Mouse (Mus musculus) cerebral cortex, adult 2 months (tissue): ENCODE data around the gene Foxn3.

ENCODE experiments used
- WGBS: fragments of 180-500 bp; shearing (Covaris S2); methylation state at CpG from one replicate; pipeline ENCODE4 v1.1.7; 2018; 5-methylcytosine and 5-hydroxymethylcytosine counted together

Foxn3 gene

DNA sequence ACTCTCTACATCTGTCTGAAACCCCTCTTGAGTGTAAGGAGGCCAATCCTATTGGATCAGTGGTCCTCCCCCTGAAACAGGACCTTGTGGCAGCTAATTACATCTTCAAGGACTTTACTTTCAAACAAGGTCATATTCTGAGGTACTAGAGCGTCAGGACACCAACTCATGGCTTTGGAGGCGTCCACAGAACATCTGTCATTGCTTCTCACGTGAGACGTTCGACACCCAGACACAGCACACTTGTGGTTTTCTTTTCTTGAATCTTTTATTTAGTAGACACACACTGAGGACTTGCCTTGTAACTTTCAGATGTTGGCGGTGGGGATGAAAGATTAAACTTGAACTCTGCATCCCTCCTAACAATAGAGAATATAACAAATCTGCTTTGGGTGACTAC is 265.1 kb downstream of the Foxn3 start:
- 67% methylated on average over 6 of the region's 6 CpGs for WGBS

DNA sequence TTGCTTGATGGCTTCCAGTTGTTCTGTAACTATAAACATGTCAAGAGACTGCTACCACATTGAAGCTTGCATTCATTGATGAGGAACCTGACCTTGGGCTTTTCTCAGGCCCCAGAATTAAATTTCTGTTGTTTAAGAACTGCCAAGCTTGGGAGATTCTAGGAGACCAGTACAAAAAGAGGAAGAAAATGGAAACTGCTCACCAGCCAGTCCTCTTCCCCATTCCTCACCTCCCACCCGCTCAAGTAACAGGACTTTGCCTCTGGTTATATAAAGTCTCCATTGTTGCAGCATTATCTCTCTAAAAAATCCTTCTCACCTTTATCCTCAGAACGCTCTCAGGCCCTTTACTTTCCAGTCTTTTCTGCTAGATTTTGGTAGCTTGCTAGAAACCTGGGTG is 265.6 kb downstream of the Foxn3 start:
- WGBS = 83% methylated on average over 2 of the region's 2 CpGs

DNA sequence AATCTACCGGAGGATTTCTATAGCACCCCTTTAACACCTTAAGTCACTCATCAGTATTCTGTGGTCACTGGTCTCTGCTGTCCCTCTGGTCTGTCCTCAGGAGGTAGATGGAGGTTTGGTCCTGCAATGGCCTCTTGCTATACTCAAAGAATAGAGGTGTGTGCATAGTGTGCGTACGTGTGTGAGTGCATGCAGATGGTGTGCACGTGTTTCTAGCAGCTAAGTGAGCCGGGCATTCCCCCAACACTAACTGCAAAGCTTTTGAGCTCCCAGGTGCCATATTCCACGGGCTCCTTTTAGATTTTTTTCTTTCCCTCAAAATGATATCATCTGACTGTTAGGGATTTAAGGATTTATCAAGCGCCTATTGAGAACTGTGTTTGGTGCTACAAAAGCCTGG is 269.9 kb downstream of the Foxn3 start:
- WGBS = 61% methylated on average over 7 of the region's 7 CpGs

DNA sequence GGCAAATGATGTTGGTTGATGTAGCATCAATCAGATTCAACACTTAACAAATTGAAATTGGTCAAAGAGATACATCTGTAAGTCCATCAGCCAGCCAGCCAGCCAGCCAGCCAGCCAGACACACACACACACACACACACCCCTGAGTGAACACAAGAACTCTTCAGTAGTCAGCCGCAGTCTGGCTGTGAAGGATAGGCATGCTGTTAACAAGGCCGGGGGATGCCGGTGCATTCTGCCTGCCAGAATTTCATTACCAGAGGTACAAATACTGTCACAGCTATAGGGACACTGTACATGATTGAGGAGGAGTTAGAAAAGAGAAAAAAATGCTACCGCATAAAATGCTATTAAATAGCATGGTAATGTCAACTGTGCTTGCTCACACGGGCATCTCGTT is 271.2 kb downstream of the Foxn3 start:
- WGBS = 74% methylated on average over 6 of the region's 6 CpGs

- 76% methylated on average over 5 of the region's 5 CpGs for whole genome bisulfite sequencing
Observed at GRCm38 (mm10) chr12:99287081-99287480, 276.3 kb downstream of the Foxn3 start.

GRCm38 (mm10) chr12:99286662-99287061 is 276.7 kb downstream of the Foxn3 start:
- 72% methylated on average over 6 of the region's 6 CpGs for WGBS

DNA sequence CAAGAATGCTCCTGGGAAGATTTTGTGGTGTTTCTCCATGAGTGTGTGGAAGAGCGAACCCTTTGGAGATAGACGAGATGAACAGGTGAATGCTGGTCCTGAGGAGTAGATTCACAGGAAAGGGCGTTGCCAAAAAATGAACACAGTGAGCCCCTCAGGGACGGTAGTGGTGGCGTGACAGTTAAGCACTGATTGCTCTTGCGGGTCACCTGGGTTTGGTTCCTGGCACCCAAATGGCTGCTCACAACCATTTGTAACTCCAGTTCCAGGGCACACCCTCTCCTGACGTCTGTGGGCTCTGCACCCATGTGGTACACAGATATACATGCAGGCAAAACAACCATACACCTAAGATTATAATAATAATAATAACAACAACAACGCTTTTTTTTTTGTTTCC is 277.7 kb downstream of the Foxn3 start:
- WGBS = 74% methylated on average over 8 of the region's 8 CpGs

DNA sequence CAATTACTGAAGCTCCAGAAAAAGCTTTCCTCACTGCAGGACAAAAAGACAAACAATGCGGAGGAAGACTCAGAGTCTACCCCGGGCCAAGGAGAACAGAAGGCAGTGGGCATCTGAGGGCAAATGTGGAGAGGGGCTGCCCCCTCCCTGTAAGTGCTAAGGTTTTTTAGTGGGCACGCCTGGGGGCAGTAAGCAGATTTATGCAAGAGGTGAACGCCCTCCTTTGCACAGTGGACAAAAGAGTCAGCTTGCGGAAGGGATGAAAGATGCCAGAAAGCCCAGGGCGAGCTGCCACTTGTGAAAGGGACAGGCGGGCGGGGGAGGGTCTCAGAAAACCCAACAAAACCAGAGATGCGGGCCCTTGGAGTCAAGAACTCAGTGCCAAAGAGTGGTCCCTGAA is 278.2 kb downstream of the Foxn3 start:
- 35% methylated on average over 9 of the region's 9 CpGs for WGBS

DNA sequence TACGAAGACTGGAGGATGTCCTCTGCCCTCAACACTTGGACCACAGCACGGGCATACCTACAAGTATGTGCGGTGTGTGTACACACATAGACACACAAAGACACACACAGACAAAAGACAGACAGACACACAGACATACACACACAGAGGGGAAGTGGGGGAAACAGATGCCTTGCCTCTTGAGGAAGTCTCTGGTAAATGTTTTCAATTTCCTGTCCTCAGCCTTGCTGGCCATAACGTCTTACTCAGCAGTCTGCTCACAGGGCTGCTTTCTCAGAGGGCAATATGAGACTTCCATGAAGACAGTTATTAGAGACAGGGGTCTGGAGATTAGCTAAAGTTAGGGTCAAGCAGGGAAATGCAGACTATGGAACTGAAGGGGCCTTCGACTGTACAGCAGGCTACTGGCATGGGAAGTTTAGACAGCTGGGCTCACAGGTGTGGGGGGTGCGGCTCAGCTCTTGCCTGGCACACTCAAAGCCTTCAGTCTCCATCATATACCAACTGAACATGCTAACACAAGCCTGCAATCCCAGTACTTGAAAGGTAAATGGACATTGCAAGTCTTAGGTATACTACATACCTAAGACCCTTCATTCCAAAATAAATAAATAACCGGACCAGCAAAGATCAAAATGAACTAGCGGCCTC is 278.8 kb downstream of the Foxn3 start:
- WGBS = 73% methylated on average over 8 of the region's 8 CpGs

DNA sequence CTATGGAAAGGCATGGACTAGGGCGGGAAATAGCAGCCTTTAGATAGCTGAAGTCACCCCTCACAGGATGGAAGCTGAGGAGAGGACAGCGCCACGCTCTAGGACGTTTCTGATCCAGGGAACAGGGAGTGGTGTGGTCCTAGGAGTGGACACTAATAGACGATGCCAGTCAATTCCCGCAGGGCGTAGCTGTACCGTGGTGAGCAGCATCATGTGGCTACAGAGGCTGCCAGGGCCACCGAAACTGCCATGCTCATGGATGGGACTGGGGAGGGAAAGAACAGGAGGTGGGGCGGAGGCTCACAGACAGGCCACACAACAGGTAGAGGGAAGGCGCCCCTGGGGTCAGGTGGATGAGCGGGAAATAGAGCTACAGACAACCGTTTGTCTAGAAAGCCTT is 282.6 kb downstream of the Foxn3 start:
- WGBS = 89% methylated on average over 13 of the region's 13 CpGs

DNA sequence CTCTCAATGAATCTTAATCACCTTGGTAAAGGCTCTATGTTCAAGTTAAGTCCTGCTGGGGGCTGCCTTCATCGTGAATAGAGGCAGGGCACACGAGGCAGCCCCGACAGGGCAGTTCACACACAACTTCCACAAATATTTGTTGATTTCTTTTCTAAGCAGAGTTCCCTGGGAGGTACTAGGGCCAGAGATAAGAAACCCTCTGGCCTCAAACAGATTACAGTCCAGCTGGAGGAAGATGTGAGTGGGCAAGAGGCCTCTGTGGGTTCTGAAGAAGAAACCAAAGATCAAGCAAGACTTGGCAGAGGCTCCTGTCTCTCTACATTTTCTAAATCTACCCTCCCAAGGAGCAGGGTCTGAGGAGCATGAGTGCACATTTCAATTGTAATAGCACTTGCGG is 283.1 kb downstream of the Foxn3 start:
- WGBS = 84% methylated on average over 4 of the region's 4 CpGs

DNA sequence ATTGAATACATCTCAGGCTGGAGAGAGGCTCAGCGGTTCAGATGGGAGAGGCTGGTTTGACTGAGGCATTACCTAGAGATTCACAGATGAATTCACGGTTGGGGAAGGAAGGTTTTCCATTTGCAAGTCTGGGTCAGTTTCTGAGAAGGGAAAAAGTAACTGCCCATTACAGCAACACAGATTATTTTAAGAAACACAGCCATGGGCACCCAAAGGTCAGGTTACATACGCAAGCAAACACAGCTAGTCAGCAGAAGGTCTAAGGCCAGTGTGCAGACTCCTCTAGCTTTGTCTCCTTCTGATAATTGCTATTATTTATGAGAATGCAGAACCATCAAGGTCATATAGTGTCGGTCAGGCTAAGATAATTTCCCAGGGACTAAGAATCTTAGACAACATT is 284.0 kb downstream of the Foxn3 start:
- WGBS = 89% methylated on average over 4 of the region's 4 CpGs

GRCm38 (mm10) chr12:99274589-99274988 is 288.8 kb downstream of the Foxn3 start:
- WGBS = 87% methylated on average over 1 of the region's 1 CpGs

DNA sequence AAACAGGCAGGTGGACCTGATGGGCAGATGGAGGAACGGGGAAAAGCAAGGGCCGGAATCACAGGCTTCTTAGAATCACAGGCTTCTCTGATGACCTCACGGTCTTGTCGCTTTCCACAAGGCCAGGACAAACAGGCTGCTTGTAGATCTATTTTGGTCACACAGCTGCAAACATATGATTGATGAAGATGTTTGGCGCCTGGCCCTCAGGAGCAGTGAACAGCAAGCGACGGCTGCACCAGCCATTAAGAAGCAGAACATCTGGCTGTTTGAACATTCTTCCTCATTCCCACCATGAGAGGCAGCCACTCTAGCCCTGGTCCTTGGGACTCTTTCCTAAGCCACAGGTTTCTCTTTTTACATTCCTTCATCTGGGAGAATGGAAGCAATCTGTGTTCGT is 294.0 kb downstream of the Foxn3 start:
- WGBS = 80% methylated on average over 8 of the region's 8 CpGs

DNA sequence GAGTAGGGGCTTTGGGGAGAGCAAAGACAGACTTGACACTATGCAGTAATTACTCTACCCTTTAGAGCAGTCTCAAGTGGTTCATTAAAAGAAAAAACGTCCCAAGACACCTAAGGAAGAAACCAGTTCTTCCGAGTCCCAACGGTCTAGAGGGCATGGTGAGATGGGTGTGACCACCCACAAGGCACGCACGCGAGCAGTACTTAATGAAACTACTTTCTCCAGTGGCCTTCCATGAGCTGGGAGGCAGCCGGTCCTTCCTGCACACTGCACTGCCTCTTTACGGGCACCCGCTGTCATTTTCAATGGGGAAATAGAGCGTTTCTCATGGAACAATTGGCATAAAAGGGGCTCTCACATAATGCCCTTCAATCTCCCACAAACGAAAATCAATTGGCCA is 294.4 kb downstream of the Foxn3 start:
- WGBS = 73% methylated on average over 11 of the region's 11 CpGs

DNA sequence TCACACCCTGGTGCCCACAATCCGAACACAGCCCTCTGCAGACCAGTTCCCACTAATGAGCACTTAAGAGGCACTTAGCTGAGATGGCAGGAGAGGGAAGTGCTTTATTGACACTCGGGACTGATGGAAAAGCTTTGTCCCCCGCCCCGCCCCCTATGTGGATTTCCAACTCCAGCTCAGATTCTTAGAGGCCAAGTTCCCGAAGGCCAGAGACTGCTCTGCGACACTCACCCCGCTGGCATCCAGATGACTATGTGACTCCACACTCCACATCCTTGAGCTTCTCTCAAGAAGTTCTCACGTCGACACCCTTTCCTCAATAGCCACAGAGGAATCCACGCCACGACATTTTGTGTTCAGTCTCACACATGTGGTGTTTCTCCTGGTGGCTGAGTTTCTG is 295.6 kb downstream of the Foxn3 start:
- 76% methylated on average over 11 of the region's 11 CpGs for WGBS

GRCm38 (mm10) chr12:99266434-99266833 is 296.9 kb downstream of the Foxn3 start:
- 64% methylated on average over 7 of the region's 7 CpGs for WGBS

DNA sequence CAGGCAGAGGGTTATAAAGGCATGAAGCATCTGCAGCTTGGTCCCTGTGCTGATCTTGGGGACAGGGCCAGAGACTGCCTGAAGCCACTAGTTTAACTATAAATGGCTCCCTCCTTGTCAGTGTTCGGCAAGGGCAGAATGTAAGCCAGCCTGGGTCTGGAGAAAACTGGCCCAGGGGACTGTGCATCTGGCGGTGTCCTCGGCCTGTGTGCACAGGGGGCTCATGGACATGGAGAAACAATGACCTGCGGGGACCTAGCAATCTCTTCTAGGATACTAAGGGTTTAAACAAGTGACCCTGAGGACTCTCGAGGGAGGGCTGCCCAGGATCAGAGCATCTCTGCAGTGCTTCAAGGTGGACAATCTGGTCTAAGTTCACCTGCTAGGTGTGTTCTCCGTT is 297.6 kb downstream of the Foxn3 start:
- WGBS = 90% methylated on average over 6 of the region's 6 CpGs

DNA sequence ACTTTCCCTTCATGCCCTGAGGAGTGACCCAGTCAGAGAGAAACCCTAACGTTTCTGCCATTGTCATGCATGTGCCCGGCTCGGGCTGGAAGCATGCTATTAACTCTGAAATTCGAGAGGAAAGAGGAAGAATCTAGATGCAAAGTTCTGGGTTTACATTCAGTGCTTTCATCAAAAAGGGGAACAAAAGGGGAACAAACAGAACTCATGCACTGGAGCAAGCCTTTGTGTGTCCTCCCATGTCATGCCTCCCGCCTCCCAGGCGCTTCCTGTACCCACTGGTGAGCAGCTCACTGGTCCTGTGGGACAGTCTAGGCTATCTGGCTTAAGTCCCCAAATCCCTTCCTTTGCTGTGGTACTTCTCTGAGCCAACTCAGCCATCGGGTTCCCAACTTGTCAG is 299.0 kb downstream of the Foxn3 start:
- WGBS = 73% methylated on average over 7 of the region's 7 CpGs

GRCm38 (mm10) chr12:99263592-99264335 is 299.6 kb downstream of the Foxn3 start:
- WGBS = 79% methylated on average over 12 of the region's 12 CpGs

DNA sequence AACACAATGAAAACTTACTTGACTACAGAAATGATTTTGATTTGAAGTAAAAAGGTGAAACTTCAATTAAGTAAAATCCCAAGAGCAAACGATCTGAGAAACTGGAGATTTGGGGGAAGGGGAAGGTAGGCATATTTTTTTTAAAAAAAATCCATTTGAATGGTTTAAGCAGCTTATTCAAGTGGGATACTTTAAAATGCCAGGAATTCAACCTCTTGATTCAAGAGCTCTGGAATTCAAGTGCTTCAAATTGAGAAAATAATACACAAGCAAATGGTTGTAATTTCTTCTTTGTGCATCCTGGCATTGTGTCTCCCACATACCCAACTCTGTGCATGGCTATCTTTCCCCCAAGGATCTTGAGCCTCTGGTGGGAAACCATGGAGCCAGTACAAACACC is 300.5 kb downstream of the Foxn3 start:
- WGBS = 67% methylated on average over 1 of the region's 1 CpGs

DNA sequence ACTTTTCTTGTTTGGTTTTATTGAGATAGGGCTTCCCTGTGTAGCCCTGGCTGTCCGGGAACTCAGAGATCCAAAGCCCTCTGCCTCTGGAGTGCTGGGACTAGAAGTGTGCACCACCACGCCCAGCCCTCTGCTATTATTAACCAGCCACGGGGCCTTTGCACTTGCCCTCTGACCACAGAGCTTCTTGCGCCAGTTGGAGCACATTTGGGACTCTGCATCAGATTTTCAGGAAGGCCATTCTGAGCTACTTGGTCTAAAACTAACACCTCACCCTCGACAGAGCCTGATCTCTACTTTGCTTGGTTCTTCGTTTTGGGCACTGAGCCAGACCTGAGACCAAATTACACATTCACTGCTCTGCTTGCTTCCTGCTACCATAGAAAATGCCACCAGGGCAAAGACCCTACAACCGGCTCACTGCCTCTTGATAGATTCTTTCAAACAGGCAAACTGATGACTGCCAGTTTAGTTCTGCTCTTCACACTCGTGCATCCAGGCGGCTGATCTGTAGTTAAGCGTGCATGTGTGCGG is 301.2 kb downstream of the Foxn3 start:
- 80% methylated on average over 11 of the region's 11 CpGs for whole genome bisulfite sequencing

GRCm38 (mm10) chr12:99260171-99260570 is 303.2 kb downstream of the Foxn3 start:
- 74% methylated on average over 10 of the region's 10 CpGs for WGBS
